Mouse (Mus musculus): ENCODE measurements at regions not wholly inside any gene's neighbourhood (a gene's known extent, or its start where the extent isn't known, plus 50 kb on each side); places are given as distances from the start of the nearest gene placed in this dataset.

DNA sequence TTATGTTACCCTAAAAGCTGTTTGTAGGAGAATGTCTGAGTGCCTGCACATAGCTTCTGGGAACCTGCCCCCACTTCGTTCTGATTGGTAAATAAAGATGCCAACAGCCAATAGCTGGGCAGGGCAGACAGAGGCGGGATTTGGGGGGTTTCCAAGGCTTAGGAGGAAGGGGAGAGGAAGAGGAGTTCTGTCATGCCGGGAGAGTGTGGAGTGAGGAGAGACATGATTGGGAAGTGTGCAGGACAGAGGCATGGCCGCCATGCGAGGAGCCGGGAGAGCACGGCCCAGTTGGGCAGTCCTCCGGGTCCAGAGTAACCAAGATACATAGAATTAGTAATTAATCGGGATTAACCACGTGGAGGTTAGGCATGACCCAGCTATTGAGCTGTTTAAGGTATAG lies 202.7 kb upstream of the Irx3 start:
- TF ChIP-seq TCF3 (IDR thresholded peaks at IDR 0.05; ENCODE audit: insufficient read length, low read depth), result no peak
- TF ChIP-seq TCF12 (IDR thresholded peaks at IDR 0.05; ENCODE audit: insufficient read depth, poor library complexity, severe bottlenecking), result no peak
- no peak for TF ChIP-seq MAX (IDR thresholded peaks at IDR 0.05; ENCODE audit: low read depth)
- TF ChIP-seq POLR2A (IDR thresholded peaks at IDR 0.05; ENCODE audit: insufficient read length, low read depth), result no peak
- no peak for TF ChIP-seq MYOG (IDR thresholded peaks at IDR 0.05; ENCODE audit: control insufficient read depth in 1 of 3, insufficient read depth in 1 of 3, insufficient read length in 2 of 3, low read depth in 2 of 3)
- no peak for TF ChIP-seq MYOD1 (IDR thresholded peaks at IDR 0.05; ENCODE audit: control insufficient read depth in 1 of 3, insufficient read length in 2 of 3, low read depth in 2 of 3)
- no peak for TF ChIP-seq E2F4 (IDR thresholded peaks at IDR 0.05; ENCODE audit: insufficient read depth)
- TF ChIP-seq SRF (IDR thresholded peaks at IDR 0.05; ENCODE audit: control insufficient read depth, insufficient read length, low read depth), result no peak
- no peak for TF ChIP-seq POLR2AphosphoS2 (IDR thresholded peaks at IDR 0.05; ENCODE audit: insufficient read length, low read depth)
- TF ChIP-seq CEBPB (IDR thresholded peaks at IDR 0.05; ENCODE audit: insufficient read depth, poor library complexity, severe bottlenecking), result no peak
- no peak for TF ChIP-seq USF1 (IDR thresholded peaks at IDR 0.05; ENCODE audit: low read depth)
- no peak for TF ChIP-seq REST (IDR thresholded peaks at IDR 0.05; ENCODE audit: insufficient read depth, insufficient read length)
